Mouse (Mus musculus) embryonic facial prominence, embryonic 15.5 days (tissue): ENCODE results near the gene Arhgef28. TPM values are rescaled to one million over a fixed set of nuclear protein-coding genes. Genes with fewer than 3 reads are reported as not detected.

Experiments
- ATAC-seq: fragments of 200-750 bp; cut with Nextera tagmentation; 2 replicates; pipeline ENCODE4 v1.8.0; 2017; ENCODE audit warnings: low read depth, moderate TSS enrichment; ENCODE audit not compliant: insufficient number of reproducible peaks, low FRiP score, low TSS enrichment
- H3K27ac ChIP-seq: fragments of 300-500 bp; sonication (generic); replicated peaks from 2 replicates; pipeline ENCODE4 v1.5.1; 2015; ENCODE audit warnings: mild to moderate bottlenecking, inconsistent platforms
- H3K27me3 ChIP-seq: fragments of 300-500 bp; sonication (generic); 2 replicates; pipeline ENCODE4 v1.6.1; 2015; ENCODE audit warnings: inconsistent platforms
- H3K36me3 ChIP-seq: fragments of 300-500 bp; sonication (generic); 2 replicates; pipeline ENCODE4 v1.6.1; 2015; ENCODE audit warnings: mild to moderate bottlenecking, inconsistent platforms
- H3K4me1 ChIP-seq: fragments of 300-500 bp; sonication (generic); 2 replicates; pipeline ENCODE4 v1.6.1; 2015; ENCODE audit warnings: inconsistent platforms
- H3K4me2 ChIP-seq: fragments of 300-500 bp; sonication (generic); replicated peaks from 2 replicates; pipeline ENCODE4 v1.6.1; 2015; ENCODE audit warnings: mild to moderate bottlenecking, inconsistent platforms
- H3K4me3 ChIP-seq: fragments of 300-500 bp; sonication (generic); replicated peaks from 2 replicates; pipeline ENCODE4 v1.5.1; 2015; ENCODE audit warnings: mild to moderate bottlenecking, inconsistent platforms
- H3K9ac ChIP-seq: fragments of 300-500 bp; sonication (generic); 2 replicates; pipeline ENCODE4 v1.6.1; 2015; ENCODE audit warnings: inconsistent platforms
- H3K9me3 ChIP-seq: fragments of 300-500 bp; sonication (generic); replicated peaks from 2 replicates; pipeline ENCODE4 v1.6.1; 2016; ENCODE audit warnings: inconsistent platforms
- WGBS: fragments of 180-500 bp; shearing (Covaris S2); methylation state at CpG from one replicate; pipeline ENCODE4 v1.1.7; 2015; 5-methylcytosine and 5-hydroxymethylcytosine counted together
- polyA plus RNA-seq: library from polyadenylated mRNA; unstranded; fragments of >200 nt; fragmentation: Nextera tagmentation; extraction: Ambion mirVana; gene quantifications from 2 replicates; pipeline ENCODE4 v1.2.1, GENCODE M21; 2015

Gene Arhgef28
- polyA plus RNA-seq, 1 experiment from 2014 or later, result 14.7 TPM

DNA sequence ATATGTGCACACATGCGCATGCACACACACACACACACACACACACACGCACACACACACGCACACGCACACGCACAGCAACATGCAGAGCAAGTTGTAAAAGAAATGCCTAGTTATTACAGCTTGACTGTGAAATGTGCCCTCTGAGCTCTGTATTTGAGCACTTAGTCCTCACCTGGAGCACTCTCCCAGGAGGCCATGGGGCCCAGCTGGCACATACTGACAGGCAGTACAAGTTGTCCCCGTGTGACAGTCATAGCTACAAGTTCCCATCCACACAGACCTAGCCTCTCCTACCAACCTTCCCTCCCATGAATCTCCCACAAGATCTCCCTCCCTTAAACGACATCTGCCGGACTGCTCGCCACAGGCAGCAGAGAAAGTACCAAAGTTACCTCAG, 205.4 kb downstream of the Arhgef28 start:
- H3K9me3 ChIP-seq, result no peaks in the 10 kb centered on the region
- 89% methylated on average over 9 of the region's 9 CpGs for WGBS

GRCm38 (mm10) chr13:97999130-97999529, 207.1 kb downstream of the Arhgef28 start:
- H3K4me2 ChIP-seq, result no peak overlapping the region
- peaks cover 3% of the 10 kb centered on the region; the same call in 1 of the 2 replicates for H3K4me1 ChIP-seq
- no peaks in the 10 kb centered on the region for H3K36me3 ChIP-seq
- no peak overlapping the region for H3K9ac ChIP-seq
- H3K27me3 ChIP-seq, result no peaks in the 10 kb centered on the region
- no peaks in the 10 kb centered on the region for H3K9me3 ChIP-seq
- H3K4me3 ChIP-seq, result no peak overlapping the region
- H3K27ac ChIP-seq, result no peak overlapping the region
- WGBS, result 86% methylated on average over 8 of the region's 8 CpGs
- no peak for ATAC-seq

More for the DNA sequence above, 205.4 kb downstream of the Arhgef28 start:
- H3K9ac ChIP-seq, result no peak overlapping the region
- no peak overlapping the region for H3K4me2 ChIP-seq
- H3K27ac ChIP-seq, result no peak overlapping the region
- H3K4me3 ChIP-seq, result no peak overlapping the region
- no peaks in the 10 kb centered on the region for H3K27me3 ChIP-seq
- no peaks in the 10 kb centered on the region for H3K36me3 ChIP-seq
- H3K4me1 ChIP-seq, result peaks cover 3% of the 10 kb centered on the region; the same call in 1 of the 2 replicates
- no peak for ATAC-seq

DNA sequence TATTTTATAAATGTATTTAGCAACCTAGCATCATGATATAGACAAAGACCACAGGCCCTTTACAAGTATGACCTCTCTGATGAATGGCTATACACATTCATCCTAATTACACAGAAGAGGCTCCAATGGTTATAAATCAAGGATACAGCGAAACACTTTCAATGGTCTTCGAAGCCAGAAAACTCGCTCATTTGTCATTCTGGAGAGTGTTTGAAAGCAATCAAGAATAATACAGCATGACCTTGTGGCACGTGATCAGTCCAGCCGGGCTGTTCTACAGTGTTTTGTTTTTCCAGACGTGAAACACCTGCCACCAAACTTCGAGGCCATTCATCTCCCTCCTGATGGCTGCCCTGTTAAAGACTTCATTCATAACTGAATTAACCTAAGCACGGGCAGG, 207.7 kb downstream of the Arhgef28 start:
- WGBS, result 69% methylated on average over 8 of the region's 8 CpGs
- Histone ChIP-seq H3K27me3 (no peaks in the 10 kb centered on the region), H3K9me3 (no peaks in the 10 kb centered on the region), H3K27ac (no peak overlapping the region), H3K4me2 (no peak overlapping the region), H3K36me3 (no peaks in the 10 kb centered on the region), H3K9ac (no peak overlapping the region), H3K4me1 (peaks cover 3% of the 10 kb centered on the region; the same call in 1 of the 2 replicates), H3K4me3 (no peak overlapping the region)
- ATAC-seq, result no peak

GRCm38 (mm10) chr13:97990939-97991338, 215.3 kb downstream of the Arhgef28 start:
- H3K4me3 ChIP-seq, result no peak overlapping the region
- H3K36me3 ChIP-seq, result no peaks in the 10 kb centered on the region
- H3K4me1 ChIP-seq, result no peaks in the 10 kb centered on the region
- no peak overlapping the region for H3K27ac ChIP-seq
- ATAC-seq, result no peak
- H3K4me2 ChIP-seq, result no peak overlapping the region
- 70% methylated on average over 8 of the region's 8 CpGs for WGBS
- no peaks in the 10 kb centered on the region for H3K9me3 ChIP-seq
- no peak overlapping the region for H3K9ac ChIP-seq
- no peaks in the 10 kb centered on the region for H3K27me3 ChIP-seq

- Histone ChIP-seq H3K4me1 (no peaks in the 10 kb centered on the region), H3K27ac (no peak overlapping the region), H3K9me3 (no peaks in the 10 kb centered on the region), H3K4me3 (no peak overlapping the region), H3K36me3 (no peaks in the 10 kb centered on the region), H3K4me2 (no peak overlapping the region), H3K27me3 (no peaks in the 10 kb centered on the region), H3K9ac (no peak overlapping the region)
- WGBS, result 85% methylated on average over 6 of the region's 6 CpGs
- no peak for ATAC-seq
Measured at GRCm38 (mm10) chr13:97988796-97989195, 217.4 kb downstream of the Arhgef28 start.

- H3K9ac ChIP-seq, result no peak overlapping the region
- H3K27ac ChIP-seq, result no peak overlapping the region
- no peaks in the 10 kb centered on the region for H3K9me3 ChIP-seq
- H3K4me1 ChIP-seq, result 0 out of 2 replicates have a peak, but pooled peaks cover 3% of the 10 kb centered on the region
- H3K4me2 ChIP-seq, result no peak overlapping the region
- H3K36me3 ChIP-seq, result no peaks in the 10 kb centered on the region
- no peak for ATAC-seq
- 75% methylated on average over 6 of the region's 6 CpGs for WGBS
- no peaks in the 10 kb centered on the region for H3K27me3 ChIP-seq
- no peak overlapping the region for H3K4me3 ChIP-seq
Measured at GRCm38 (mm10) chr13:97986691-97987090, 219.5 kb downstream of the Arhgef28 start.

- no peak overlapping the region for H3K4me3 ChIP-seq
- no peak for ATAC-seq
- no peaks in the 10 kb centered on the region for H3K9me3 ChIP-seq
- WGBS, result 80% methylated on average over 9 of the region's 9 CpGs
- no peak overlapping the region for H3K4me2 ChIP-seq
- H3K4me1 ChIP-seq, result 0 out of 2 replicates have a peak, but pooled peaks cover 4% of the 10 kb centered on the region
- H3K27me3 ChIP-seq, result no peaks in the 10 kb centered on the region
- H3K9ac ChIP-seq, result no peak overlapping the region
- no peak overlapping the region for H3K27ac ChIP-seq
- H3K36me3 ChIP-seq, result no peaks in the 10 kb centered on the region
Measured at GRCm38 (mm10) chr13:97977104-97977503, 229.1 kb downstream of the Arhgef28 start.

DNA sequence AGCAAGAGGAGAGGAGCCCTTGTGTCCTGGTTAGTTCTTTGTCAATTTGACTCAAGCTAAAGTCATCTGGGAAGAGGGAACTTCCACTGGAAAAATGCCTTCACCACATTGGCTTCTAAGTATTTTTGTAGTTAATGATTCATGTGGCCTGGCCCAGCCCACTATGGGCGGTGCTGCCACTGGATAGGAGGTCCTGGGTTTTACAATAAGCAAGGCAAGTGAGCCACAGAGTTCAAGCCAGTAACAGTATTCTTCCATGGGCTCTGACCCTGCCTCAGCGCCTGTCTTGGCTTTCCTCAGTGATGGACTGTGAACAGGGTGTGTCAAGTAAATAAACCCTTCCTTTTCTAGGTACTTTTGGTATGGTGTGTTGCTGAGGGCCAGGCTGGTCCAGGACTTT, 229.6 kb downstream of the Arhgef28 start:
- 0 out of 2 replicates have a peak, but pooled peaks cover under 1% of the 10 kb centered on the region for H3K4me1 ChIP-seq
- H3K36me3 ChIP-seq, result no peaks in the 10 kb centered on the region
- H3K27me3 ChIP-seq, result no peaks in the 10 kb centered on the region
- WGBS, result 86% methylated on average over 2 of the region's 2 CpGs
- H3K4me2 ChIP-seq, result no peak overlapping the region
- no peak for ATAC-seq
- H3K9me3 ChIP-seq, result no peaks in the 10 kb centered on the region
- no peak overlapping the region for H3K4me3 ChIP-seq
- H3K27ac ChIP-seq, result no peak overlapping the region
- H3K9ac ChIP-seq, result no peak overlapping the region

- Histone ChIP-seq H3K27me3 (no peaks in the 10 kb centered on the region), H3K27ac (no peak overlapping the region), H3K4me1 (no peaks in the 10 kb centered on the region), H3K36me3 (no peaks in the 10 kb centered on the region), H3K4me2 (no peak overlapping the region), H3K4me3 (no peak overlapping the region), H3K9me3 (no peaks in the 10 kb centered on the region), H3K9ac (no peak overlapping the region)
- WGBS, result 62% methylated on average over 6 of the region's 6 CpGs
- ATAC-seq, result no peak
Measured at GRCm38 (mm10) chr13:97974532-97975194, 231.6 kb downstream of the Arhgef28 start.

GRCm38 (mm10) chr13:97973915-97974314, 232.3 kb downstream of the Arhgef28 start:
- 74% methylated on average over 4 of the region's 4 CpGs for WGBS

DNA sequence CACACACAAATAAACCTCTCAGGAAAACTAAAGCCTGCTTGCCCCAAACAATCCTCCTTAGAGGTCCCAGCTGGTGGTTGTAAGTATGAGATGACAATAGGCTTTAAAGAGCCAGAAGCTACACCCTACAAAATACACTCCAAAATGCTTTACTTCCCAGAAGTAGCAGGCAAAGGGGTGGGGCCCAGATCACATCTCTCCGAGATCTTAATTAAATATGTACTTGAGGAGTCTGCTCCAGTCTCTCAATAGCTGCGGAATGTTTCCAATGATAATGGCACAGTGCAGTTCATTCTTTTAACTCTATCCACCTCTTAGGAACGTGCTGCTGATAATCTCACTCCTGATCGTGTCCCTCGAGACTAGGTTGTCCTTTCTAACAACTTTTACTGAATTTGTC, 240.2 kb downstream of the Arhgef28 start:
- Histone ChIP-seq H3K27ac (no peak overlapping the region), H3K4me1 (no peaks in the 10 kb centered on the region), H3K27me3 (no peaks in the 10 kb centered on the region), H3K36me3 (no peaks in the 10 kb centered on the region), H3K9ac (no peak overlapping the region), H3K9me3 (no peaks in the 10 kb centered on the region), H3K4me2 (no peak overlapping the region), H3K4me3 (no peak overlapping the region)
- WGBS, result 60% methylated on average over 5 of the region's 5 CpGs
- no peak for ATAC-seq

More at GRCm38 (mm10) chr13:97973915-97974314, 232.3 kb downstream of the Arhgef28 start:
- Histone ChIP-seq H3K4me2 (no peak overlapping the region), H3K4me1 (no peaks in the 10 kb centered on the region), H3K4me3 (no peak overlapping the region), H3K36me3 (no peaks in the 10 kb centered on the region), H3K9me3 (no peaks in the 10 kb centered on the region), H3K27ac (no peak overlapping the region), H3K27me3 (no peaks in the 10 kb centered on the region), H3K9ac (no peak overlapping the region)
- ATAC-seq, result no peak

DNA sequence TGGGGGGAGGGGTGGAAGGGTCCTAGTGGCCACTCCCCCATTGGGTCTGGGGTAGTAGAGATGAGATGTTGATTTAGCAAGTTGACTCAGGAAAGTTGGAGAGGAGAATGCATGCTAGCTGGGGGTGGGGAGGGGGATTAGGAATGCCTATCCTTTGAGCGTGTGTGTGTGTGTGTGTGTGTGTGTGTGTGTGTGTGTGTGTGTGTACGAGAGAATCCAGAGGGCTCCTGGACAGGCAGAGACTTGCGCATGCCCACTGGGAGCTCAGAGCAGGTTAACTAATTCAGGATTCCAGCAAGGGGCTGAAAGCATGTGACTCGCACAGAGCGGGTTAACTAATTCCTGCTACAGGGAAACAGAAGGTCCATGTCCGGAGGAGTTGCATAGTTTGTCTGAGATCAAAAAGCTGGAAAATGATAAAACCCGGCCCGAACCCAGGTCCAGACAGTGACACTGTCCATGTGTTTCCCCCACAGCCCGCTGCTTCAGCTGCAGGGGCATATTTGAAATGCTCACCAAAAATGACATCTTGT, 241.3 kb downstream of the Arhgef28 start:
- WGBS, result 44% methylated on average over 9 of the region's 9 CpGs
- no peak overlapping the region for H3K9ac ChIP-seq
- no peak overlapping the region for H3K4me3 ChIP-seq
- H3K9me3 ChIP-seq, result no peaks in the 10 kb centered on the region
- ATAC-seq, result no peak
- H3K27me3 ChIP-seq, result no peaks in the 10 kb centered on the region
- H3K27ac ChIP-seq, result no peak overlapping the region
- H3K36me3 ChIP-seq, result no peaks in the 10 kb centered on the region
- H3K4me2 ChIP-seq, result no peak overlapping the region
- H3K4me1 ChIP-seq, result no peaks in the 10 kb centered on the region
